Mouse (Mus musculus) retina, embryonic 14.5 days (tissue): Measurements from ENCODE around the gene Sh2d5.

ENCODE experiments used
- DNase-seq: peaks from one replicate; pipeline ENCODE4 v3.0.0-alpha.2; 2015; ENCODE audit warnings: low spot score

Gene Sh2d5

GRCm38 (mm10) chr4:138250088-138250960 is at the start of gene Sh2d5, which contains the start of gene Kif17:
Gene Sh2d5 (plus strand): TSS chr4:138250403.
Gene Kif17 (plus strand): TSS chr4:138250435.
- DNase-seq, result peak; percentile 85

DNA sequence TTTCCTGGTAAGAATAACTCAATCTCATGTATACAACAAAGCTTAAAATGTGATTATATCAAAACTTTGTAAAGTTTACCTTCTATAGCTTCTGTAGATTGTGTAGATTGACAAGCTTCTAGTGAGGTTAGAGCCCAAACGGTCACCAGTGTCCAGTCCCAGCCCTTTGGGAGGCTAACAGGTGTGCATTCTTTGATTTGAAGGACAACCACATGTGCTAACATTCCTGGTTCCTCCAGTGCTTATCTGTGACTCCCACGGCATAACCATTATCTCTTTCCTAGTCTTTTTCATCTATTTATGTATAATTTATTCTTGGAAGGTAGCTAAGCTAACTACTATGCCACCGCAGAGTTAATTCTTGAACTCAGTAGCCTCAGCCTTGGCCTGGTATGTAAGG is 49.4 kb upstream of the Sh2d5 start:
- DNase-seq, result no peak

DNA sequence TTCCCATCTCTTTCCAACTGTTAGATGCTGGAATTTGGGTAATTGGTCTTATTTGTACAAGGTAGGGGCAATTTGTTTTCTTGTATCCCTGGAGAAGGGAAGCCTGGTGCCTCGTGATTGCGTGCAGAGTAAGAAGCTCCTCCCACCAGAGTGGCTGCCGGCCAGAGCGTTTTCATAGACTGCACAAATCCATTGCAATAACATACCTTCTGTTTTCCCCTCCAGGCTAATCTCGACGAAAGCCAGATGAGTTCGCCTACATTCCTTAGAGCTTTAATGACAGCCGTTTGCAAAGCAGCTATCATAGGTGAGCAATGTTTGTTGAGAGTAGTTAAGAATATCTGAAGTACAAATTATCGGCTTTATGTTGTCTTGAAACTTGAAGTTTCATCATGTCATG is 48.5 kb upstream of the Sh2d5 start:
- no peak for DNase-seq

DNA sequence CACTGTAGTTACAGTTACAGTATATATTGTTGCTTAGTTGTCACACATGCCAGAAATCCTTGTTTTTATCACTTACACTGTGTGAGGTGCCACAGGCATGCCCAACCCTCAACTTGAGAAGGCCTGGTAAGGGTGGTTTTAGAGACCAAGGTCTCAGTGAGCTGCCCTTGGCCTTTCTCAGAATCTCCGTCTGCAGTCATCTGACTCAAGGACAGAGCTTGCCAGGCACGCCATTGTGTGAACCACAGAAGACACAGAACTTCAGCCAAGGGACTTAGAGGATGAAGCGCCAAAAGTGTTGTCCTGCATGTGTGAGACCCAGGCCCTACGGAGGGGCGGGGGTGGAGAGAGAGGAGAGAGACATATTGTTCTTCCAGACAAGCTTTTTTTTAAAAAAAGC is 40.1 kb upstream of the Sh2d5 start:
- DNase-seq, result no peak

- DNase-seq, result no peak
Measured at GRCm38 (mm10) chr4:138213861-138214260, 36.3 kb upstream of the Sh2d5 start.

DNA sequence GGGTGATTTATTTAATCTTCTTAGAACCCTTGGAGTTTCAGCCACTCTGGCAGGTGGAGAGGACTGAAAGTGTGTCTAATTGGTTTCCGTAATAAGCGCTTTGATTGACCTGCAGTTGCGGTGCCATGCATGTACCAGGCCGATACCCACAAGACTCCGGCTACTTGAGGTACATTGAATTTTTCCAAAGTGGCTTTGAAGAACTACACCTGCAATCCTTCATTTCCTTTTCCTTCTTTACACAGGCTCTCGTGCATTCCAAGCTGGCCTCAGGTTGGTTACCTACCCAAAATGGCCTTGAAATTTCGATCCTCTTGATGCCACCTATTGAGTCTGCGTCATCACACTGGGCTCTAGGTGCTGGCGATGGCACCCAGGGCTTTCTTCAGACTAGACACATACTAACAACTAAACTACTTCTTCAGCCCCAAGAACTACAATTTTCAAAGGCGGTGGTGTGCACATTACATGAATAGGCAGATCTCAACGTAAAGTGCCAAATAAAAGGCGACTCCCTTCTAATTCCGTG is 34.5 kb upstream of the Sh2d5 start:
- no peak for DNase-seq

GRCm38 (mm10) chr4:138216200-138216890 is 33.9 kb upstream of the Sh2d5 start, which contains the start of gene Hp1bp3:
Gene Hp1bp3 (plus strand): TSS chr4:138216296.
- peak; percentile 80 for DNase-seq

DNA sequence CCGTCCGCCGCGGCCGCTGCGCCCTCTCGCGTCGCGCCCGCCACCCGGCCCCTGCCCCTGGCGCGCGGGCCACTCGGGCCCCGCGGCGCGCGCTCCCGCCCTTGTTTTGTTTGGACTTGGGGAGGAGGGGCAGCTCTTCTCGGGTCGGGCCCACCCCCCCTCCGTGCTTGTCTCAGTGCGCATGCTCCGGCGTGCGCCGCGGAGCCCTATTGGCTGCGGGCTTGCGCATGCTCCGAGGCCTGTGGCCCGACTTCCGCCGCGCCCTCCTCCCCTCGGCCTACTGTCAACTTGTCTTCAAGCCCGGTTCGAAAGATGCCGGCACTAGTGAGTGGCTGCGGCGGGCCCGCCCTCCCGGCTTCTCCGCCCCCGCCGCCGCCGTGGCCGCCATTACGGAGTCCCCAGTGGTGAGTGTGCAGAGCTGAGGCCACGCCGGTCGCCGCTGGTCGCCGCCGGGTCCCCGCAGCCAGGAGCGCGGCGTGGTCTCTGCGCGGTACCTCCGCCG is 33.3 kb upstream of the Sh2d5 start:
- peak; percentile 98 for DNase-seq

- DNase-seq, result no peak
Measured at GRCm38 (mm10) chr4:138217441-138217840, 32.8 kb upstream of the Sh2d5 start.

- no peak for DNase-seq
Measured at GRCm38 (mm10) chr4:138217951-138218685, 32.1 kb upstream of the Sh2d5 start.

GRCm38 (mm10) chr4:138219331-138219730 is 30.9 kb upstream of the Sh2d5 start:
- no peak for DNase-seq

DNA sequence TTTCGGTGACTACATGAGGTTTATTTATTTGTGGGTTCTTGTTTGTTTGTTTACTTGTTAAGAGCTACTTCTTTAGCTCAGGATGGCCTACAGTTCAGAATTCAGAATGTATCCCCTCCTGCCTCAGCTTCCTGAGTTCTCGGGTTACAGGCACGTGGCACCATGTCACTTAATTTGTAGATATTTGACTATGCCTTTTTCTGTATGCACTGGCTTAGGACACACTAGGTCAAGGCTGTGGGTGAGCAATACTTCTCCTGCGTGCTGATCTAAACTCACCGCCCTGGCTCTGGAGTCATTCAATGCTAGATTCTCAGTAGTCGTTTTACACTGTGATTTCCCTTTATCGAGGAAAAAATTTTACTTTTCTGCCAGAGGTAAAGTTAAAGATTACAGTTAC is 29.4 kb upstream of the Sh2d5 start:
- DNase-seq, result no peak

DNA sequence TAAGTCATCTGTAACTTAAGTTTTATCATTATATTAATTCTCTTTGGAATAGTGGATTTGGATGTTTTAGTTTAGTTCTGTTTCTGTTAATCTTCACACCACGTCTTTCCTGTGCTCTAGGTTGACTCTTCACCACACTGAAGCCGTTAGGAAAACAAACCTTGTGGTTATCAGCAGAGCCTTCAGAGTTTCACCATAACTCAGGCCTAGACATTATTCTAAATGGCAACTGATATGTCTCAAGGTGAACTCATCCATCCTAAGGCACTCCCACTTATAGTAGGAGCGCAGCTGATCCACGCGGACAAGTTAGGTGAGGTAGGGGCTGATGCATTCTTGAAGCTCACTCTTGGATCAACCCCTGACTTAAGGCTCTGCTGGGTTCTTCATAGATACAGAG is 28.8 kb upstream of the Sh2d5 start:
- DNase-seq, result no peak

DNA sequence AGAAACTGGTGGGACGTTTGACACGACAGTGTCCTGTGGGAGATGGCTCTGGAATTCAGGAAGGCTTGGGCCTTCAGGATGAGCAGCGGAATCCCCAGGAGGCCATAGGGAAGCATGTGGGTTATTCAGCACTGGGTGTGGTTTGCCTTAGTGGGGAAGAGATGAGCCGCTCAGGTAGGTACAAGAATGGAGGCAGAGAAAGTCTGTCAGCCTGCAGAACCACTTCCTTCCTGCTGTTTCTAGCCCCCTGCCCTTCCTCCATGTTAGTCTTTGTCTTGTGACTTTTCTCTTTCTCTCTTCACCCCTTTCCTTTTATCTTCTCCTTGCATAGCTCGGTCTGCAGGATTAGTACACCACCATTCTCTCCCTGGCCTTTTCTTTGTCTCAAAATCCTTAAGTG is 27.8 kb upstream of the Sh2d5 start:
- no peak for DNase-seq

DNA sequence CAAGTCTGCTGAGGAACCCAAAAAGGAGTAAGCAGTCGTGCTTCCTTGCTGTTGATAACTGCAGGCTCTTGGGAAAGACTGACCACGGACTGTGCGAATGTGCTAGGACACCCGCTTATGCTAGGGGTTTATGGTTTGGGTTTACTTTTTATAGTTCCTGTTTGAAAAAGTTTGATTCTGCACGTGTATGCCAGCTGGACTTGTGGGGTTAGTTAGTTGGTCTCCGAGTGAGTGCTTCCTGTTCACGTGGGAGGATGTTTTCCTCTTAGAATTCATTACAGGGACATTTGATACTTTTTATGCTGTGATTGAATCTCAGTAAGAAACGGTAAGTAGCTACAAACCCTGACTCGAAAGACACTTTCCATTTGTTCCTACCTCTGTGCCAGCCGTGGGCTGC is 26.6 kb upstream of the Sh2d5 start:
- no peak for DNase-seq

DNA sequence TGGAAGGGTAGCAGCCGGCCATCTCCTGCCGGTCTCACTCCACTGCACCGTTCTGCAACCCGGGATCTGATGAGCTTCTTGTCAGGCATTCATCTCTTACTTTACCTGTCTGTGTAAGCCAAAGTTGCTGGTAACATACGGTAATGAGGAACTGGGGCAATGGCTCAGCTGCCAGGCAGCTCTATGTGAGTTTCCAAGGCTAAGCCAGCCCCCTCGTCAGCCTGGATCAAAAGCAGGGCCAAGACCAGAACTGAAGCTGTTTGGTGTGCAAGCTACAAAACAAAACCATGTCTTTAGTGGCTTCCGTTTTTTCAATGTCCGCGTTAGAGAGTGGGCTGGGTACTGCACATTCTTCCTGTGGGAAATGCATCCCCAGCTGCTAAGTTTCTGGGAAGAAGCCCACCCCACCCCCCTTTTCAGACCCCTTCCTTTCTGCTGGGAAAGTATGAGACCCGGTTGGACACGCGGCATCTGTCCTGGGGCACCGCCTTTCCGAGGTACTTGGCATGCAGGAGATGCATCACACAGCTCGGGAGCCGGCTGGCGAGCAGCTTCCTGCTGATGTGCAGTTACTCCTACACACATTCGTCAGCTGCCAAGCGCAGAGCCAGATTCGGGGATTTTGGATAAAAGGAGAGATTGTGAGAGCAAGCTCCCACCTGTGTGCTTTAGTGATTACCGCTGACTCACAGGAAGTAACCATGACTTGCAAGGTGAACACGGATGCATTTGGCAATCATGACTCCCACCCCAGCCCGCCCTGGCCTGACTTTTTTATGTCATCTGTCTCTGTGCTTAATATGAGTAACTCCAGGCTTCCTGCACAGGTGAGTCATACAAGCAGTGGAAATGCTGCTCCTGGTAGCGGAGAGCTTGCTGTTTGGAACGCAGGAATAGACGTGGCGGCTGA is 3.2 kb upstream of the Sh2d5 start:
- DNase-seq, result no peak

GRCm38 (mm10) chr4:138251819-138252218 is 1.6 kb downstream of the Sh2d5 start:
- peak; percentile 61 for DNase-seq

DNA sequence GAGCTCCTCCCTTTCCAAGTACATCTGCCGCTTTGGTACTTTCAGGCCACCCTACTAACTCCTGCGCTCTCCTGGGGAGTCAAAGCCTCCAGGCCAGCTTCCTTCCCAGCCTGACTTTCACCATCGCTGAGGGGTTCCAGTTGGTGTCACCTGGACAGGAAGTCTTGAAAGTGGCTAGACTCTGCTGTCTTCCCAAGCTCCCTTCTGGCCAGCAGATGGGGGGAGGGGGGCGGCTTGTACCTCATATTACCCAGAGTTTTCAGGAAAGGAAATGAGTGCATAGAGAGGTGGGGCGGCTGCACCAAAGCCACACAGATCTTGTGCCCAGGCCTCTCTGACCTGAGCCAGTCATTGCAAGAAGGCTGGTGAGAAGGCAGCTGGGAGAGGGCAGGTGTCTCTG is 2.0 kb downstream of the Sh2d5 start:
- DNase-seq, result no peak

DNA sequence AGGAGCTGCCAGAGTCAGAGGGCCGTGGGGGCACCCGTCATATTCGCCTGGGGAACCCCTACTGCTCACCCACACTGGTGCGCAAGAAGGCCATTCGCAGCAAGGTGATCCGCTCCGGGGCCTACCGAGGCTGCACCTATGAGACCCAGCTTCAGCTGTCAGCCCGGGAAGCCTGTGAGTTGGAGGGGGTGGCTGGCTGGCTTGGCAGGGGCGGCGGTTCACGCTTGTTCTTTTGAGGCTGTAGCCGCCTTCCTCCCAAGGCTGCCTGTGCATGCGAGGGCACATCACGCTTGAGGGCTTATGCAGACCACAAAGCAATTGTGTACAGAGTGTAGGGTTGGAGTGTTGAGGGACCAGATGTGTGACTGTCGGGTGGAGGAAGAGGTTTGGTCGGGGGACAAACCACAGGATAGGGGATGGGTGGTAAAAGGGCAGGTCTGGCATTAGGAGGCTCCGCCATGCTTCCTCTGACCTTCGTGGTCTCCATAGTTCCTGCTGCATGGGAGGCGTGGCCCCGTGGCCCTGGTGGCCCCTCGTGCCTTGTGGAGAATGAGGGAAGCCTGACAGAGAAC is 7.0 kb downstream of the Sh2d5 start:
- no peak for DNase-seq

DNA sequence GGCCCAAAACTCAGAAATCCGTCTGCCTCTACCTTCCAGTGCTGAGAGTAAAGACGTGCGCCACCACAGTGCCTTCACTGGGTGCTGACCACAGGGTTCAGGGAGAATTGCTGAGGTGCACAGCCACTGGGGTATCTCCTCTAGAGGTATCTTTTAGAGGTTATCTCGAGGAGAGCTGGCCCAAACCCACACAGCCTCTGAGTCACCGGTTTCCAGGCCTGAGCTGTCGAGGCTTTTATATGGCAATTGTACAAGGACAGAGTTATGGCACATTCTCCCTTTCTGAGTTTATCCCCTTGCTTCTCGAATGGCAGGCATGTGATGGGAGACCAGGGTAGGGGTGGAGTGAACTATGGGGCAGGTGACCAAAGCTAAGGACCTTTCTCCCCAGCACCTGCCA is 8.5 kb downstream of the Sh2d5 start:
- DNase-seq, result no peak

DNA sequence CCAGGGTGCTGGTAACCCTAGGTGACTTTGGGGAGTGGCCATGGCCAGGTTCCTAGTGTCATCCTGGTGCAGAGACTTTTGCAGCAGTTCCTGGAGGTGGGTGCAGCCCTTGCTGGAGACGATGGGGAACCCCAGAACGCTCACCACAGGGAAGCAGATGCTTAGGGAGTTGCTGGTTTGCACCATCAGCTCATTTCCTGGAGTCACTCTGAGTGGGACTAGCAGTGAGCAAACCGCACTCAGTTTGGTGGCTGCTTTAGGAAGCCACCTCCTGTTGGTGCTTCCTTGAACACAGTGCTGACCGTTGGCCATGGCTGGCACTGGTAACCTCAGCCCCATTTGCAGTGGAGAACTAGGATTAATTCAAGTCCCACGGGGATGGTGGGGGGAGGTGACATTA is 9.3 kb downstream of the Sh2d5 start:
- DNase-seq, result no peak
